Mouse (Mus musculus) liver, embryonic 14.5 days (tissue): Measurements from ENCODE around the gene Plcb1. TPM values are rescaled to one million over a fixed set of nuclear protein-coding genes. Genes with fewer than 3 reads are reported as not detected.

Source experiments
- ATAC-seq: fragments of 200-750 bp; cut with Nextera tagmentation; 2 replicates; pipeline ENCODE4 v1.8.0; 2017; ENCODE audit warnings: moderate number of reproducible peaks, mild to moderate bottlenecking, moderate library complexity; ENCODE audit not compliant: insufficient read depth
- DNase-seq, 3 experiments: peaks; one replicate each; pipeline ENCODE4 v3.0.0-alpha.2; 2012 to 2013; ENCODE audit warnings: low read depth in 3 of 3, low spot score in 3 of 3
- H3K27ac ChIP-seq: fragments of 300-500 bp; sonication (generic); 2 replicates; pipeline ENCODE4 v1.5.1; 2014; ENCODE audit warnings: moderate library complexity, mild to moderate bottlenecking, control low read depth, inconsistent platforms
- H3K27me3 ChIP-seq: fragments of 300-500 bp; sonication (generic); 2 replicates; pipeline ENCODE4 v1.6.1; 2014; ENCODE audit warnings: mild to moderate bottlenecking, low read length, moderate library complexity; ENCODE audit not compliant: control insufficient read depth, insufficient read depth
- H3K36me3 ChIP-seq: fragments of 300-500 bp; sonication (generic); replicated peaks from 2 replicates; pipeline ENCODE4 v1.6.1; 2014; ENCODE audit warnings: low read depth; ENCODE audit not compliant: control insufficient read depth, insufficient read depth
- H3K4me1 ChIP-seq, 2 experiments: fragments of 200-500 bp in 1 of 2; fragments of 300-500 bp in 1 of 2; sonication (generic) in 1 of 2; replicated peaks; 2 replicates each; pipeline ENCODE4 v1.6.1; 2012 to 2014; ENCODE audit warnings: antibody characterized with exemption in 1 of 2, inconsistent platforms in 1 of 2, low read length in 1 of 2; ENCODE audit not compliant: control insufficient read depth in 2 of 2, insufficient read depth in 2 of 2
- H3K4me2 ChIP-seq: fragments of 300-500 bp; sonication (generic); 2 replicates; pipeline ENCODE4 v1.6.1; 2014; ENCODE audit warnings: low read depth, mild to moderate bottlenecking, control low read depth, moderate library complexity
- H3K4me3 ChIP-seq, 2 experiments: fragments of 200-500 bp in 1 of 2; fragments of 300-500 bp in 1 of 2; sonication (generic) in 1 of 2; 2 replicates each; pipeline ENCODE4 v1.5.1; 2012 to 2014; ENCODE audit warnings: low read depth in 2 of 2, low read length in 2 of 2, mild to moderate bottlenecking in 2 of 2, control low read depth in 1 of 2, inconsistent platforms in 1 of 2, moderate library complexity in 1 of 2; ENCODE audit not compliant: insufficient read depth in 1 of 2
- H3K9ac ChIP-seq: fragments of 300-500 bp; sonication (generic); replicated peaks from 2 replicates; pipeline ENCODE4 v1.6.1; 2014; ENCODE audit warnings: mild to moderate bottlenecking, control low read depth, moderate library complexity
- H3K9me3 ChIP-seq: fragments of 300-500 bp; sonication (generic); 2 replicates; pipeline ENCODE4 v1.6.1; 2016; ENCODE audit warnings: low read length, mixed read lengths; ENCODE audit not compliant: control insufficient read depth
- CTCF ChIP-seq: IDR thresholded peaks from 2 replicates; pipeline ENCODE4 v1.5.1; 2016; ENCODE audit warnings: antibody characterized with exemption, low read depth, control low read depth
- EP300 ChIP-seq: IDR thresholded peaks from 2 replicates; pipeline ENCODE4 v1.6.1; 2016; ENCODE audit warnings: antibody characterized with exemption, low read depth
- WGBS: fragments of 180-500 bp; shearing (Covaris S2); extraction: QIAGEN DNeasy Blood & Tissue Kit; methylation state at CpG from one replicate; pipeline ENCODE4 v1.1.7; 2014; ENCODE audit not compliant: insufficient replicate concordance; 5-methylcytosine and 5-hydroxymethylcytosine counted together
- polyA plus RNA-seq, 2 experiments: library from polyadenylated mRNA; depleted of rRNA in 1 of 2; stranded (reverse) in 1 of 2; unstranded in 1 of 2; fragments of >200 nt; fragmentation: Nextera tagmentation in 1 of 2; extraction: Ambion mirVana in 1 of 2; gene quantifications; 2 replicates each; pipeline versions ENCODE4 v1.2.1 to v1.2.3; 2012 to 2014

Gene Plcb1
- polyA plus RNA-seq, 2 experiments = 0.56 to 3.0 TPM

- 49% methylated on average over 3 of the region's 3 CpGs for WGBS
- Histone ChIP-seq H3K27me3 (no peaks in the 10 kb centered on the region), H3K9me3 (no peaks in the 10 kb centered on the region), H3K4me3 (no peak overlapping the region), H3K4me2 (no peak overlapping the region), H3K27ac (no peak overlapping the region), H3K9ac (no peak overlapping the region), H3K4me1 (peaks cover 0 to 2% of the 10 kb centered on the region in 2 experiments; a peak in 1 of 4 replicates), H3K36me3 (no peaks in the 10 kb centered on the region)
- TF ChIP-seq CTCF = no peak
- TF ChIP-seq EP300 = no peak
- ATAC-seq = peak; percentile 37; the same call in 1 of the 2 replicates
- peak; percentile 1 to 3 (median 1) for DNase-seq
These were observed 191.0 kb downstream of the Plcb1 start for GRCm38 (mm10) chr2:134976796-134977330.

- no peak for TF ChIP-seq EP300
- TF ChIP-seq CTCF = no peak
- Histone ChIP-seq H3K36me3 (no peaks in the 10 kb centered on the region), H3K4me2 (no peak overlapping the region), H3K9me3 (no peaks in the 10 kb centered on the region), H3K4me1 (peaks cover 0 to 2% of the 10 kb centered on the region in 2 experiments; a peak in 1 of 4 replicates), H3K9ac (no peak overlapping the region), H3K4me3 (no peak overlapping the region), H3K27me3 (no peaks in the 10 kb centered on the region), H3K27ac (no peak overlapping the region)
- DNase-seq = no peak
- 45% methylated on average over 1 of the region's 1 CpGs for WGBS
- ATAC-seq = no peak
These were observed 191.8 kb downstream of the Plcb1 start for GRCm38 (mm10) chr2:134977641-134978040.

- no peak for DNase-seq
- no peaks in the 10 kb centered on the region; a peak in 1 of 4 replicates for H3K4me1 ChIP-seq
- ATAC-seq = no peak
- H3K4me2 ChIP-seq = no peak overlapping the region
- no peak overlapping the region for H3K27ac ChIP-seq
- H3K9ac ChIP-seq = no peak overlapping the region
- no peaks in the 10 kb centered on the region for H3K27me3 ChIP-seq
- TF ChIP-seq EP300 = no peak
- TF ChIP-seq CTCF = no peak
- H3K9me3 ChIP-seq = no peaks in the 10 kb centered on the region
- no peak overlapping the region for H3K4me3 ChIP-seq
- no peaks in the 10 kb centered on the region for H3K36me3 ChIP-seq
These were observed 195.5 kb downstream of the Plcb1 start for GRCm38 (mm10) chr2:134981394-134981793.

- H3K4me3 ChIP-seq = no peak overlapping the region
- peaks cover 0 to 3% of the 10 kb centered on the region in 2 experiments; a peak in 1 of 4 replicates for H3K4me1 ChIP-seq
- no peak overlapping the region for H3K27ac ChIP-seq
- no peak overlapping the region for H3K9ac ChIP-seq
- 56% methylated on average over 3 of the region's 3 CpGs for WGBS
- DNase-seq = no peak
- no peaks in the 10 kb centered on the region for H3K36me3 ChIP-seq
- H3K4me2 ChIP-seq = no peak overlapping the region
- no peak for TF ChIP-seq CTCF
- no peak for TF ChIP-seq EP300
- H3K9me3 ChIP-seq = no peaks in the 10 kb centered on the region
- no peaks in the 10 kb centered on the region for H3K27me3 ChIP-seq
- ATAC-seq = no peak
These were observed 199.0 kb downstream of the Plcb1 start for GRCm38 (mm10) chr2:134984884-134985283.

- Histone ChIP-seq H3K36me3 (no peaks in the 10 kb centered on the region), H3K27ac (no peak overlapping the region), H3K9ac (no peak overlapping the region), H3K4me1 (peaks cover 0 to 3% of the 10 kb centered on the region in 2 experiments; a peak in 1 of 4 replicates), H3K9me3 (no peaks in the 10 kb centered on the region), H3K27me3 (no peaks in the 10 kb centered on the region), H3K4me3 (no peak overlapping the region), H3K4me2 (no peak overlapping the region)
- no peak for ATAC-seq
- no peak for DNase-seq
- TF ChIP-seq EP300 = no peak
- TF ChIP-seq CTCF = no peak
- WGBS = 67% methylated on average over 5 of the region's 5 CpGs
These were observed 202.1 kb downstream of the Plcb1 start for GRCm38 (mm10) chr2:134987978-134988377.
